8 mouse cellular contexts compared by ENCODE assay signal in the genomic region with DNA sequence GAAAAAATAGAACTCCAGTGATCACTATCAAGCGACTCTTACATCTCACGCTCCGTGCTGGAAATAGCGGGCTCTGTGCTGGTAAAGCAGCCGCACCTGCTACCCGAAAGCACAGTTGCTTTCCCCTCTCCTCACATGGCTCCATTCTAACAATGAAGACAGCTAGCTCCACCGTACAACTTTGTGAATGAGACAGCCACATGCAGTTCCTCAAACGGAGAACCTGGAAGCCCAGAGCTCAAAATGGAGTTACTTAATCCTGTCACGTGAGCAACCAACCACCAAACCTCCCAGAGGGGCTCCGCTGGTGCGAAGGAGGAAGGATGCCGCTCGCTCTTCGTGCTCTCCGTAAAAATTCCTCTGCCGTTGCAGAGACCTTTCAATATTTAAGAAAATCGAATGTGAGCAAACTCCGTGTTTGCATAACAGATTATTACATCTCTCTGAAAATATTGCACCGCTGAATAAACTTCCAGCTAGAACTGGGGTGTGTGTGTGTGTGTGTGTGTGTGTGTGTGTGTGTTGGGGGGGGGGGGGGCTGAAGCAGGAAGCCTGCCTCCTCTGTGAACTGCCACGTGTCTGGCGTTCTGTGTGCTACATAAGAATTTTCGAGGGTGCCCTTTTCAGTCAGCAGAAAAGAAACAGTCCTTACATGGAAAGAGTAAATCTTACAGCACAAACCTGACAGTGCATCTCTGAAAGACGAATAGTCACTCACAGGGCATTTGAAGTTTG.
A peak's percentile ranks its signal among the peaks of the same experiment; 100 is the strongest.
DNase-seq lines count a peak whose midpoint lies in the region; ATAC-seq lines count a peak whose summit lies in the region.

No protein-coding gene starts in this region.

- peak; percentile 22 for DNase-seq in Muller cell, postnatal 12 days (ENCODE audit: inconsistent ontology term)
- DNase-seq in ZHBTc4 (ENCODE audit: low read depth, low spot score), result peak; percentile 62
- DNase-seq in urinary bladder, postnatal 14 days (ENCODE audit: low spot score), result no peak
- no peak for DNase-seq in urinary bladder, adult 2 months (ENCODE audit: low spot score)
- DNase-seq in adrenal gland, adult 18-20 months (ENCODE audit: low spot score in 2 of 2), result no peak
- DNase-seq in kidney, adult 9 months, result no peak

- H3K9ac ChIP-seq in hindbrain, embryonic 13.5 days, result no peak overlapping the region
- no peak overlapping the region for H3K9ac ChIP-seq in midbrain, embryonic 12.5 days (replicated peaks)

- peak overlapping the region; percentile 24 for H3K4me3 ChIP-seq in hindbrain, embryonic 13.5 days
- H3K4me3 ChIP-seq in midbrain, embryonic 12.5 days, result peak overlapping the region; percentile 28

- H3K4me1 ChIP-seq in hindbrain, embryonic 13.5 days (replicated peaks), result peaks cover 15% of the 10 kb centered on the region
- peaks cover 19% of the 10 kb centered on the region for H3K4me1 ChIP-seq in midbrain, embryonic 12.5 days

- no peaks in the 10 kb centered on the region for H3K36me3 ChIP-seq in hindbrain, embryonic 13.5 days
- H3K36me3 ChIP-seq in midbrain, embryonic 12.5 days, result no peaks in the 10 kb centered on the region

- ATAC-seq in hindbrain, embryonic 13.5 days (ENCODE audit: low FRiP score), result peak; percentile 63
- peak; percentile 70 for ATAC-seq in midbrain, embryonic 12.5 days (ENCODE audit: low FRiP score, low read depth)

- no peaks in the 10 kb centered on the region for H3K9me3 ChIP-seq in hindbrain, embryonic 13.5 days
- peaks cover 2% of the 10 kb centered on the region; the same call in 1 of the 2 replicates for H3K9me3 ChIP-seq in midbrain, embryonic 12.5 days

- H3K27ac ChIP-seq in hindbrain, embryonic 13.5 days, result no peak overlapping the region
- 0 out of 2 replicates have a peak overlapping the region, but pooled peaks have one; percentile 54 for H3K27ac ChIP-seq in midbrain, embryonic 12.5 days (replicated peaks)

- WGBS in hindbrain, embryonic 13.5 days, result 54% methylated on average over 23 of the region's 23 CpGs
- WGBS in midbrain, embryonic 12.5 days, result 45% methylated on average over 23 of the region's 23 CpGs

- no peaks in the 10 kb centered on the region for H3K27me3 ChIP-seq in hindbrain, embryonic 13.5 days
- no peaks in the 10 kb centered on the region for H3K27me3 ChIP-seq in midbrain, embryonic 12.5 days

- peak overlapping the region; percentile 50 for H3K4me2 ChIP-seq in hindbrain, embryonic 13.5 days
- peak overlapping the region; percentile 48 for H3K4me2 ChIP-seq in midbrain, embryonic 12.5 days (replicated peaks)

Comparison
In these comparisons a context has a peak if more than half of its experiments do, and no peak if none do; other contexts are left out.
1. DNase-seq: peak in Muller cell, postnatal 12 days (single experiment) and ZHBTc4 (single experiment); none in urinary bladder, postnatal 14 days (single experiment), urinary bladder, adult 2 months (single experiment), adrenal gland, adult 18-20 months (0 of 2) and kidney, adult 9 months (single experiment).